Mouse (Mus musculus): ENCODE measurements around the gene Cyp4a32. TPM values are rescaled to one million over a fixed set of nuclear protein-coding genes. Genes with fewer than 3 reads are reported as not detected.
A peak's percentile ranks its signal among the peaks of the same experiment; 100 is the strongest.
"Not testable (repeated sequence)": the region's sequence is repeated elsewhere in the genome, so short reads cannot be mapped to it uniquely, and the experiment has no call there.

The Cyp4a32 gene
- total RNA-seq (2022): not detected

GRCm38 (mm10) chr4:115600611-115601010 lies at the start of gene Cyp4a32:
Gene Cyp4a32, plus strand, starts transcription at chr4:115600969.
- not testable (repeated sequence) for DNase-seq

GRCm38 (mm10) chr4:115552726-115553125 lies 48.0 kb upstream of the Cyp4a32 start:
- no peak for DNase-seq

GRCm38 (mm10) chr4:115555513-115555912 lies 45.3 kb upstream of the Cyp4a32 start:
- no peak for DNase-seq

GRCm38 (mm10) chr4:115557861-115558561 lies 42.8 kb upstream of the Cyp4a32 start:
- DNase-seq: no peak

- DNase-seq: not testable (repeated sequence)
Measured at GRCm38 (mm10) chr4:115561236-115561635, 39.5 kb upstream of the Cyp4a32 start.

- DNase-seq: no peak
Measured at GRCm38 (mm10) chr4:115563401-115563800, 37.4 kb upstream of the Cyp4a32 start, which contains the start of gene Cyp4a31. Gene Cyp4a31, plus strand, starts transcription at chr4:115563649.

GRCm38 (mm10) chr4:115564469-115565225 lies 36.1 kb upstream of the Cyp4a32 start:
- DNase-seq: not testable (repeated sequence)

- no peak for DNase-seq
Measured at GRCm38 (mm10) chr4:115575255-115575654, 25.5 kb upstream of the Cyp4a32 start.

GRCm38 (mm10) chr4:115575776-115576175 lies 25.0 kb upstream of the Cyp4a32 start:
- no peak for DNase-seq

GRCm38 (mm10) chr4:115583036-115583435 lies 17.7 kb upstream of the Cyp4a32 start:
- no peak for DNase-seq

- no peak for DNase-seq
Measured at GRCm38 (mm10) chr4:115596357-115596756, 4.4 kb upstream of the Cyp4a32 start.

GRCm38 (mm10) chr4:115596824-115597336 lies 3.9 kb upstream of the Cyp4a32 start:
- no peak for DNase-seq

- DNase-seq: no peak
Measured at GRCm38 (mm10) chr4:115614005-115614404, 13.2 kb downstream of the Cyp4a32 start.

- DNase-seq: not testable (repeated sequence)
Measured at GRCm38 (mm10) chr4:115625560-115625959, 24.8 kb downstream of the Cyp4a32 start.

GRCm38 (mm10) chr4:115642967-115643754 lies 42.4 kb downstream of the Cyp4a32 start:
- DNase-seq: no peak

- DNase-seq: no peak
Measured at GRCm38 (mm10) chr4:115645371-115645770, 44.6 kb downstream of the Cyp4a32 start.

- peak; percentile 50 for DNase-seq
Measured at GRCm38 (mm10) chr4:115647580-115647979, 46.8 kb downstream of the Cyp4a32 start, which contains the start of gene Cyp4b1. Gene Cyp4b1, minus strand, starts transcription at chr4:115647723.

GRCm38 (mm10) chr4:115648752-115649151 lies 48.0 kb downstream of the Cyp4a32 start:
- DNase-seq: no peak

- no peak for DNase-seq
Measured at GRCm38 (mm10) chr4:115649344-115649743, 48.6 kb downstream of the Cyp4a32 start.

GRCm38 (mm10) chr4:115650866-115651265 lies 50.1 kb downstream of the Cyp4a32 start:
- DNase-seq: no peak

- DNase-seq: not testable (repeated sequence)
Measured at GRCm38 (mm10) chr4:115655841-115656534, 55.2 kb downstream of the Cyp4a32 start.

- not testable (repeated sequence) for DNase-seq
Measured at GRCm38 (mm10) chr4:115656535-115656922, 55.8 kb downstream of the Cyp4a32 start.
